Mouse (Mus musculus) intestine, postnatal 0 days (tissue): ENCODE measurements around the gene Igfbp1. TPM values are rescaled to one million over a fixed set of nuclear protein-coding genes. Genes with fewer than 3 reads are reported as not detected.
A peak's percentile ranks its signal among the peaks of the same experiment; 100 is the strongest.

ENCODE experiments used
- ATAC-seq: fragments of 200-750 bp; cut with Nextera tagmentation; 2 replicates; pipeline ENCODE4 v1.8.0; 2017; ENCODE audit warnings: mild to moderate bottlenecking, moderate TSS enrichment, moderate library complexity
- H3K27ac ChIP-seq: fragments of 300-500 bp; sonication (generic); 2 replicates; pipeline ENCODE4 v1.5.1; 2014; ENCODE audit warnings: mild to moderate bottlenecking, low read depth, low read length, moderate library complexity
- H3K27me3 ChIP-seq: fragments of 300-500 bp; sonication (generic); replicated peaks from 2 replicates; pipeline ENCODE4 v1.6.1; 2014; ENCODE audit warnings: low read length, mixed read lengths; ENCODE audit not compliant: control insufficient read depth, insufficient read depth
- H3K36me3 ChIP-seq: fragments of 300-500 bp; sonication (generic); 2 replicates; pipeline ENCODE4 v1.6.1; 2014; ENCODE audit warnings: mild to moderate bottlenecking, moderate library complexity; ENCODE audit not compliant: control insufficient read depth, insufficient read depth
- H3K4me1 ChIP-seq: fragments of 300-500 bp; sonication (generic); replicated peaks from 2 replicates; pipeline ENCODE4 v1.6.1; 2014; ENCODE audit warnings: antibody characterized with exemption, low read length, mixed read lengths; ENCODE audit not compliant: control insufficient read depth, insufficient read depth
- H3K4me2 ChIP-seq: fragments of 300-500 bp; sonication (generic); replicated peaks from 2 replicates; pipeline ENCODE4 v1.6.1; 2014; ENCODE audit warnings: low read depth, mild to moderate bottlenecking, moderate library complexity
- H3K4me3 ChIP-seq: fragments of 300-500 bp; sonication (generic); 2 replicates; pipeline ENCODE4 v1.5.1; 2014; ENCODE audit warnings: low read depth, low read length
- H3K9ac ChIP-seq: fragments of 300-500 bp; sonication (generic); 2 replicates; pipeline ENCODE4 v1.6.1; 2014; ENCODE audit warnings: mild to moderate bottlenecking, low read depth, low read length
- H3K9me3 ChIP-seq: fragments of 300-500 bp; sonication (generic); 2 replicates; pipeline ENCODE4 v1.6.1; 2016; ENCODE audit warnings: mixed run types; ENCODE audit not compliant: control insufficient read depth
- CTCF ChIP-seq: sonication (generic); IDR thresholded peaks from 2 replicates; pipeline ENCODE4 v1.5.1; 2016; ENCODE audit warnings: low read depth, mild to moderate bottlenecking, control low read depth, antibody characterized with exemption, moderate library complexity
- WGBS: fragments of 180-500 bp; shearing (Covaris S2); extraction: QIAGEN DNeasy Blood & Tissue Kit; methylation state at CpG from one replicate; pipeline ENCODE4 v1.1.7; 2014; 5-methylcytosine and 5-hydroxymethylcytosine counted together
- polyA plus RNA-seq: library from polyadenylated mRNA; unstranded; fragments of >200 nt; fragmentation: Nextera tagmentation; extraction: Ambion mirVana; gene quantifications from 2 replicates; pipeline ENCODE4 v1.2.1, GENCODE M21; 2015

Gene Igfbp1
- polyA plus RNA-seq, 1 experiment from 2014 or later: 0.12 TPM

- no peak overlapping the region for H3K4me3 ChIP-seq
- H3K4me2 ChIP-seq: no peak overlapping the region
- H3K36me3 ChIP-seq: no peaks in the 10 kb centered on the region
- no peak overlapping the region for H3K27ac ChIP-seq
- no peak for TF ChIP-seq CTCF
- no peaks in the 10 kb centered on the region for H3K27me3 ChIP-seq
- WGBS: 42% methylated on average over 6 of the region's 6 CpGs
- H3K9ac ChIP-seq: no peak overlapping the region
- H3K4me1 ChIP-seq: no peaks in the 10 kb centered on the region
- no peak for ATAC-seq
- H3K9me3 ChIP-seq: no peaks in the 10 kb centered on the region
Observed at GRCm38 (mm10) chr11:7192710-7193109, 4.9 kb upstream of the Igfbp1 start.

DNA sequence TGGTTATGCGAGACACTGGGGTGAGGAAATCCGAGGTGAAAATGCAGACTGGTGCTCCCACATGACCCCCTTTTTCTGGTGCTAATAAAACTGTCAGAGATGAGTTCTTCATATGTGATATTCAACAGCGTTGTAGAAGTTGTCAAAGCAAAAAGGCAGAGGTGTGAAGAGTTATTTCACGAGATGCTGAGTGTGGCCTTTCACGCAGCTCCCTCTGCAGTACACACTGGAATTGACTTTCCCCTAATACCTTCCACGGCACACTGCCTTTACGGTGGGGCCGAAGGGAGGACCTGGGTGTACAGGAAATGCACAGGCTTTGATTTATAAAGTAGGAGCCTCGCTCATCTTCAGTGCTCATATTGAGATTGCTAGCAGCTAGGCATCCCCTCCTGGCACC, 4.4 kb upstream of the Igfbp1 start:
- no peaks in the 10 kb centered on the region for H3K36me3 ChIP-seq
- no peaks in the 10 kb centered on the region for H3K27me3 ChIP-seq
- ATAC-seq: no peak
- TF ChIP-seq CTCF: 0 out of 2 replicates have a peak, but pooled peaks have one; percentile 11
- H3K27ac ChIP-seq: no peak overlapping the region
- 59% methylated on average over 9 of the region's 9 CpGs for WGBS
- H3K9ac ChIP-seq: no peak overlapping the region
- no peaks in the 10 kb centered on the region for H3K9me3 ChIP-seq
- H3K4me3 ChIP-seq: no peak overlapping the region
- H3K4me1 ChIP-seq: no peaks in the 10 kb centered on the region
- no peak overlapping the region for H3K4me2 ChIP-seq

DNA sequence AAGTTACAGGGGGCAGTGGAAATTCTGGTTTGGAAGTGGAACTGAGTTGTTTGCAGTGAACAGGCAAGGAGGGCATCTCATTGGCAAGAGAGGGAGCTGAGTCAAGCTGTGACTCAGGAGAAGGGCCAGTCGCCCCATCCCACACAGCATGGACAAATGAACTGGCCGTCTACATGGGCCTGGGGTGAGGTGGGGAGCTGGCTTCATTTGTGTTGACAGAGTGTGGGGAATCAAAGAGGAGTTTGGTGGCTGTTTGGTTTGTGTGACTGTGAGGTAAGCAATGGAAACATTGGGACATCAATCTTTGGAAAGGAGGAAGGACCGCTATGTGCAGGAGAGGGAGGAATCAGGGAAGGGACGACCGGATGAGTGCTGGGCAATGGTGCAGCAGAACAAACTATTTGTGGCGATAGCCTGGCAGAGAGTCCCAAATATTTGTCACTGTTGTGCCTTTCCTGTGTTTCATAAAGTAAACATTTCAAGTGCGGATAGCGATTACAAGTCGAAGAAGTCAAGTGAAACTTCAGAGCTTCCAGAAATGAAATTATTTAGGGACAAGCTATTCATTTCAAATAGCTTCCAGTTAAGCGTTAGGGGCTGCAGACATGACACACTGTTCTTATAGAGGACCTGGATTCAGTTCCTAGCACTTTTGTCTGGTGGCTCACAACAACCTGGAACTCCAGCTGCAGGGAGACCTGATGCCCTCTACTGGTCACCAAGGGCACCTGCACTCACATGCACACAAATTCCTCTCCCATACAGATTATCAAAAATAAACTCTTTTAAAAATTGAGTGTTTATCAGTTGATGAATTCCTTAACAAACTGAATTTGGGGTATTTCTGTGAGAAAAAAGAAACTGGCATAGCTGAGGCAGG, 2.9 kb upstream of the Igfbp1 start:
- Histone ChIP-seq H3K4me1 (no peaks in the 10 kb centered on the region), H3K9me3 (no peaks in the 10 kb centered on the region), H3K4me3 (no peak overlapping the region), H3K4me2 (no peak overlapping the region), H3K36me3 (no peaks in the 10 kb centered on the region), H3K27ac (no peak overlapping the region), H3K9ac (no peak overlapping the region), H3K27me3 (no peaks in the 10 kb centered on the region)
- WGBS: 85% methylated on average over 10 of the region's 10 CpGs
- TF ChIP-seq CTCF: peak; percentile 25; the same call in 1 of the 2 replicates
- ATAC-seq: no peak

DNA sequence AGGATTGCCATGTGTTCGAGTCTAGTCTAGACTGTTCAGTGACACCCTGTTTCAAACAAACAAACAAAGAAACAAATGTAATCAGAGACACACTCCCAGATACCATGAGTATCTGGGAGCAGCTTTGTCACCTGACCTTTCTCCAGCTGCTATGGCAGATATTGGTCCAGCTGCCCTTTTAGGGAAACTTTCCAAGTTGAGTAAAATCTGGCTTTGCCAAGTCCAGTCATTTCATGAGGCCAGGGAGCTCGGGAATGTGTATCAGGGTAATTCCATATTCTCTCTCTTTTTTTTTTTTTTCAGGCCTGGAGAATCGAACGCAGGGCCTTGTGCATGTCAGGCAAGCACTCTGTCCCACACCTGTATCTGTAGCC, 2.3 kb upstream of the Igfbp1 start:
- Histone ChIP-seq H3K4me3 (no peak overlapping the region), H3K4me1 (no peaks in the 10 kb centered on the region), H3K4me2 (no peak overlapping the region), H3K9ac (no peak overlapping the region), H3K9me3 (no peaks in the 10 kb centered on the region), H3K27ac (no peak overlapping the region), H3K27me3 (no peaks in the 10 kb centered on the region), H3K36me3 (no peaks in the 10 kb centered on the region)
- ATAC-seq: no peak
- 90% methylated on average over 4 of the region's 4 CpGs for WGBS
- TF ChIP-seq CTCF: no peak

DNA sequence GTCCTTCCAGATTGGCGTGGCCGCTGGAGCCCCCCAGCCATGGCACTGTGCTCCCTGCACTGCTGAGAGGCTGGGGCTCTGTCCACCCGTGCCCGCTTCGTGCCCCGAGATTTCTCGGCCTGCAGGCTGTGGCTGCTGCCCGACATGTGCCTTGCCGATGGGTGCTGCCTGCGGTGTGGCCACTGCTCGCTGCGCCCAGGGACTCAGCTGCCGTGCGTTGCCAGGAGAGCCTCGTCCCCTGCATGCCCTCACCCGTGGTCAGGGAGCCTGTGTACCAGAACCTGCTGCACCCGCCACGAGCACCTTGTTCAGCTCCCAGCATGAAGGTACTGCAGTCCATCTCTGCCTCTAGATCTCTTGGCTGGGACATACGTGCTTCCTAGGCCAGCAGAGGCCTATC, 424 bp downstream of the Igfbp1 start:
- Histone ChIP-seq H3K9me3 (no peaks in the 10 kb centered on the region), H3K4me3 (no peak overlapping the region), H3K27me3 (no peaks in the 10 kb centered on the region), H3K9ac (no peak overlapping the region), H3K4me2 (no peak overlapping the region; the same call in 1 of the 2 replicates), H3K4me1 (no peaks in the 10 kb centered on the region), H3K27ac (no peak overlapping the region), H3K36me3 (no peaks in the 10 kb centered on the region)
- 89% methylated on average over 19 of the region's 19 CpGs for whole genome bisulfite sequencing
- TF ChIP-seq CTCF: no peak
- no peak for ATAC-seq

GRCm38 (mm10) chr11:7198481-7199256, 1.1 kb downstream of the Igfbp1 start:
- no peak for TF ChIP-seq CTCF
- no peak overlapping the region for H3K4me3 ChIP-seq
- H3K9me3 ChIP-seq: no peaks in the 10 kb centered on the region
- no peak overlapping the region for H3K27ac ChIP-seq
- no peak for ATAC-seq
- H3K27me3 ChIP-seq: no peaks in the 10 kb centered on the region
- 67% methylated on average over 10 of the region's 10 CpGs for whole genome bisulfite sequencing
- no peak overlapping the region for H3K4me2 ChIP-seq
- H3K9ac ChIP-seq: no peak overlapping the region
- no peaks in the 10 kb centered on the region for H3K36me3 ChIP-seq
- H3K4me1 ChIP-seq: no peaks in the 10 kb centered on the region
